Mouse (Mus musculus) central nervous system, embryonic 11.5 days (tissue): ENCODE data around the gene Wdfy2. TPM values are rescaled to one million over a fixed set of nuclear protein-coding genes. Genes with fewer than 3 reads are reported as not detected.

Experiments used
- polyA plus RNA-seq: library from polyadenylated mRNA; depleted of rRNA; stranded (reverse); fragments of >200 nt; gene quantifications from 2 replicates; pipeline ENCODE4 v1.2.3, GENCODE M21; 2012; rRNA removed

Gene Wdfy2
- polyA plus RNA-seq, result 10.3 and 14.2 TPM in 2 replicates

DNA sequence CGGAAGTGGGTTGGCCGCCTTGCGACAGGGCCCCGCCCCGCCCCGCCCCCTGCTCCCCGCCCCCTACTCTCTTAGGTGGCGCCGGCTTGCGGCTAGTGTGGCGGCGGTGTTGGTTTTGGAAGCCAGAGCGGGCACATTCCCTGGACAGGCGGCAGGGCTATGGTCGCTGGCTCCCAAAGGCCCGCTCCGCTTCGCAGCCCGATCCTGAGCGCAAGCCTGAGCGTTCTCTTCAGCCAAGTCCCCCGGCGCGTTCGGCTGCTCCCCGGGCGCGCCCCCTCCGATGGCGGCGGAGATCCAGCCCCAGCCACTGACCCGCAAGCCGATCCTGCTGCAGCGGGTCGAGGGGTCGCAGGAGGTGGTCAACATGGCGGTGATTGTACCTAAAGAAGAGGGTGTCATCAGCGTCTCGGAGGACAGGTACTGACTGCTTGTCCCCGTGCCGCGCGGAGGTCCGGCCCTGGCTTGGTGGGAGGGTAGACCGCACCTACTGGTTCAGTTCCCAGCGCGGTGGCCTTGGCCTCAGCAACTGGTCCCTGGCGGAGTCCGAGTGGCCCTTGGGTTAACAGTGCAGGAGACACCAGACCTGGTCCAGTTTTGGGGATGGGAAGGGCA is at the start of gene Wdfy2:
TSS of gene Wdfy2 (plus strand) at position 38 of the 612 bp plus-strand sequence.

DNA sequence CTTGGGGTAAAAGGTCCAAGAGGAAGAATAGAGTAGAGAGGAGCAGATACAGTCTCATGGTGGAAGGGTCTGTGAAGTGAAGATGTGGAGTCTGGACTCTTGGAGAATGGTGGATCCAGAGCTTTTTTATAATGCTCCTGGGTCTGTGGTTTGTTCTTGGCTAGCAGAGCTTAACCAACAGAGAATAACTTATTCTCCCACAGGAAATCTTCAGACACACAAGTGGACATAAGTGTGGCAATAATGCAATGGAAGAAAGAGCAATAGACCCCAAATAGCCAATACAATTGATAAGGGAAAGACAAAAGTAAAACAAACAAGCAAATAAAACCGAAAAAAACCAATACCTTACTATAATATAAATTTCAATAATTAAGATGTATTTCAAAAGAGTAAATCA is 146.9 kb downstream of the Wdfy2 start, which contains the start of gene Defb48:
TSS of gene Defb48 (minus strand) at position 101 of the 400 bp plus-strand sequence.

DNA sequence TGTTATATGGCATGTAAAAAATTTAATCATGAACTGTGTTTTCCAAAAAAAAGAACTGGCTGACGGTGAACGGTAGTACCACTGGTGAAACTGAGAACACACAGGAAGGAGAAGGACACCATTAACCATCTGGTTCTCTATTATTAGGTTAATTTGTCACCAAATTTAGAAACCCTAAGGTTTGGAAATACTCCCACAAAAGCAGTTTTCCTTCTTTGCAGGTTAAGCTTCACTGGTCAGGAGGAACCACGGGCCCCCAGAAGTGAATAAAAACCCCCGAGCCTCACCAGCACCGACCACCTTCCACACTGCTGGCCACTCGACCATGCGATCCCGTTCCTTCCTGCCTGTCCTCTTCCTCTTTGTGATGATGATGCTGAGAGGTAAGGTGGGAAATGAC is 160.3 kb downstream of the Wdfy2 start, which contains the start of gene Defb47:
TSS of gene Defb47 (plus strand) at position 301 of the 400 bp plus-strand sequence.

Other genes starting within 250 kb of the Wdfy2 start
- not detected in 2 replicates for gene Serpine3, start 174.0 kb upstream of the Wdfy2 start, polyA plus RNA-seq
- gene Ints6, start 76.5 kb upstream of the Wdfy2 start, polyA plus RNA-seq, result 18.3 and 20.9 TPM in 2 replicates
- gene Defb48, start 146.8 kb downstream of the Wdfy2 start, polyA plus RNA-seq, result 0.14 TPM in 1 of 2 replicates, not detected in the other
- not detected in 2 replicates for gene Defb47, start 160.4 kb downstream of the Wdfy2 start, polyA plus RNA-seq
- not detected in 2 replicates for gene Defb43, start 174.1 kb downstream of the Wdfy2 start, polyA plus RNA-seq
- gene Defb42, start 209.3 kb downstream of the Wdfy2 start, polyA plus RNA-seq, result 0.17 and 0.21 TPM in 2 replicates
- not detected in 2 replicates for gene Defb30, start 212.3 kb downstream of the Wdfy2 start, polyA plus RNA-seq